Mouse (Mus musculus): ENCODE results near the gene Esrrg.

DNA sequence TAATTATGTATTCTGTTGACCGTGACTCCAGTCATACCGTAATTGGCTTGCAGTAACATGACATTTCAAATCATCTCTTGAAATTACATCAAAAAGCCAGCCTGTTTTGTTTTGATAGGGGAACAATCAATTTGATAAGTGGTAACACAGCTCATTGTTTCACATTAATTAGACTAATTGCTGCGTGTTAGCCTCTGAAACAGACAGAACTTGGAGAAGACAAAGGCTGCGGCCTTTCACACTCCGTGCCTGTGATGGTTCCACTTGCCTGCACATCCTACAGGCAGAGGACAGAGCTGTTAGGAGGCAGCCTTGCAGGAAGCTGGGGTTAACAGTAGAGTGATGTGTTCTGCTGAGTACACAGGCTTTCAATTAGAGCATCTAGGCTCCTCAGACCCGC lies 309.7 kb downstream of the Esrrg start:
- no peak for TF ChIP-seq GATA1 (IDR thresholded peaks at IDR 0.05; ENCODE audit: borderline replicate concordance, low read length)
- TF ChIP-seq CTCF (IDR thresholded peaks at IDR 0.05; ENCODE audit: low read depth, low read length), result no peak
